Mouse (Mus musculus) cerebellum, adult 9-10 months (tissue): ENCODE data around the gene Usp36.
A peak's percentile ranks its signal among the peaks of the same experiment; 100 is the strongest.

ENCODE experiments used
- DNase-seq: peaks from one replicate; pipeline ENCODE4 v3.0.0; 2022

Usp36 gene

DNA sequence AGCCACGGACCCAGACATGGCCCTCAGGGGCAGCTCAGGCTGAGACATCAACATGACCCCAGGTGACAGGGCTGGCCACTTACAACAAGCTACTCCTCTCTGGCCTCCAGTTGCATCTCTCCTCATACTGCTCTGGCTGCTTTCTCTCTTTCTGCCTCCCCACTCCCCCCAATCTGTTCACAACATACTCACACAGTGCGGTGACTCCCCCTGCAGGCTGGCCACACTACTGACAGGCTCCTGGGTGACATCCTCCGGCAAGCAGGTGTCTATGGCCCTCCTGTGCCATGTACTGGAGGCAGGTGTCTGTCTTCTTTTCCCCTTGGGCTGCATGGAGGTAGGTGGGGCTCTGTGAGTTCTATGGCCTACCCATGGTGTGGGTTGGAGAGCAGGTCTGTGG is 7.9 kb upstream of the Usp36 start:
- DNase-seq: no peak

- no peak for DNase-seq
These were observed 5.0 kb upstream of the Usp36 start for GRCm38 (mm10) chr11:118295026-118295425.

GRCm38 (mm10) chr11:118292671-118293070 is 2.6 kb upstream of the Usp36 start:
- no peak for DNase-seq

DNA sequence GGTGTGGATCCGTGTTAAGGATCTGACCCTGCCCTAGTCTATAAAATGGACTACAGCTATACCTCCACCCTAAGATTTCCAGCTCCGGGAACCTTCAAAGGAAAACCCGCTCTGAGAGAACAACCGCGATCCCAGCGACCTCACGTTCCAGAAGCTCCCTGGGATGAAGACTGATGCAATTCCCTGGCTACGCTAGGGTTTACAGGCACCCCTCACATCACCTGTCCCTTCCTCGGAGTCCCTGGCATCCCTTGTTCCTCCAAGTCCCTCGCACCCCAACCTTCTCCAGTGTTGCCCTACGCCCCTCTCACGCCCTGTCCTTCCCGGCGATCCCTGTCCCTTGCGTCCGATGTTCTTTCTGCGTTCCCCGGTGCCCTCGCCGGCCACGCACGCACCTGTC is 482 bp downstream of the Usp36 start:
- no peak for DNase-seq

DNA sequence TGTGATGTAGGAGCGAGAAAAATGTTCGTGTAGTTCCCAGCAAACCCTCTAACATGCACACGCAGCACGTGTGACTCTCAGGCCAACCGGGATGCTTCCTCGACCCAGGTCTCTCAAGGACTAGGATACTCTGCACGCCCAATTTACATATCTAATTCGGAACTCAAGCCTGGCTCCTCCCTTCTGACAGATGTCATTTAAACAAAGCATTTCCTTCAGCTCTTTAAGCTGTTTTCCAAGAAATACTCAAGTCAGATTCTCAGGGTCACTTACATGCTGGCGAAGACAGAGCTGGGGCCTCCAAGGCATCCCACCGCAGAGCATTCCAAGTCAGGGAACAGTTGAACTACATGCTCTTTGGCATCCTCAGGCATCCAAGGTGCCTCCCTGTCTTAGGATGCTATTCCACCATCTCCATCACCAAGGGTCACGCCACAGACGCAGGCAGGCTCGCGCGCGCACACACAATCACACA is 970 bp downstream of the Usp36 start:
- peak; percentile 48 for DNase-seq

- DNase-seq: no peak
These were observed 2.5 kb downstream of the Usp36 start for GRCm38 (mm10) chr11:118287573-118287972.

DNA sequence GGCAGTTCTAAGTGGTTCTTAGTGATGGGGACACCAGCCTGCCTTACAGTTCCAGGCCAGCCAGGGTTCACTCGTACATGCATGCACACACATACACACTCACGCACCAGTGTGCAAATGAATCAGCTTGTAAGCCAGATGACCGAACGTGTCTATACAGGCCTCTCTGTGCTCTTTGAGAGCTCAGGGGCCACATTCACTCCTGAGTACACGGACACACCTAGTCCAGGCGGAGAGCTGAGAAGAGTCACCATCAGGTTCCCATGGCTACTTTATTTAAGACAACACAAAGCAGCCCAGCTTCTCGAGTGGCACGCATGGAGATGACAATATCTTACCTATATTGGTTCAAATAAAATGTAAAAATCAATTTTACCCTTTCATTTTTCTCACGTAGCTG is 3.6 kb downstream of the Usp36 start:
- no peak for DNase-seq

DNA sequence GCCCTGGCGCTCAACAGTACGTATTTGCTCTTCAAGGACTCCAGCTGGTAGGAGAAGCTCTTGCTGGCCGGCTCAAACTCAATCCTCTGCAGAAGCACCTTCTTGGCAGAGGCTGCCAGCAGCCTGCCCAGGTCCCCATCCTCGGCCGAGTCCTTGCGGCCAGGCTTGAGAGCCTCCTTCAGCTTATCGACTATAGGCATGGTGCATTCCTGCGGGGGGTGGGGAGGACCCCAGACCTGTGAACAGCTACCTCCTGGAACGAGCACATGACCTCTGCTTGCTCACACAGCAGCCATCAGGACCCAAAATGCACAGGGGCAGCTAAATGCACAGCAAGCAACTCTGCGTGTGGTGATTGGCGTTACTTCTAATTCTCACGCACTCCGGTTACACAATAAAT is 4.3 kb downstream of the Usp36 start:
- no peak for DNase-seq

DNA sequence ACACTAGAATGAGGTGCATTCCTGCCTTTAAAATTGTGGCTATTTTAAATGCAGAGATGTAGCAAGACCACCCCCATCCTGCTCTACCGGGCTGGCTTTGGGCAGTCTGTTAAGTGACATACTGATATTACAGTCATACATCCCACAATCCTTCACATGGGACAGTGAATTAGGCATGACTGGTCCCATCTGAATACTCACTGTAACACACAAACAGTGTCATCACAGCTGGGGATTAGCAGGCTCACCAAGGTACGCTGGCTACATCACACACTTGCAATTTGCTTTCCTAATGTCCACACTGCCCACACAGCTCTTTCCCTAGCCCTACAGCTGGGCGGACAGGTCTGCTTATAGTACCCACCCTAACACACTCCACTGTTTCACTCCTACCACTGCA is 9.8 kb downstream of the Usp36 start:
- no peak for DNase-seq

DNA sequence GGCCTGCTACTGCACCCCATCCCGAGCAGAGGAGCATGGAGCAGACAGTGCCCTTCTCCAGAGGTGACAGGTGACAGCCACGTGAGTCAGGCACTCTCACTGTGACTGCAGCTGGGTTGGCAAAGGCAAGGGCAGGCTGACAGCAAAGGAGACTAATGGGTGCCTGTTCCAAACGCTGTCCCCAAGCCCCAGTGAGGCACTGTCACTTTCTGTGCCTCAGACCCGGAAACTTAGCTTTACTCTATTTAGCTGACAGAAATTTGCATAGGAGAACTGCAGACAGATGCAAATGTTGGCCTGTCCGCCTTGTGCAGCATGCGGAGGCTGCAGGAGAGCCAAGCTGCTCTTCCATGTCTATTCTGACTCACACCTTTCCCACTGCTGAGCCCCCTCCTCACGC is 13.7 kb downstream of the Usp36 start:
- DNase-seq: no peak

DNA sequence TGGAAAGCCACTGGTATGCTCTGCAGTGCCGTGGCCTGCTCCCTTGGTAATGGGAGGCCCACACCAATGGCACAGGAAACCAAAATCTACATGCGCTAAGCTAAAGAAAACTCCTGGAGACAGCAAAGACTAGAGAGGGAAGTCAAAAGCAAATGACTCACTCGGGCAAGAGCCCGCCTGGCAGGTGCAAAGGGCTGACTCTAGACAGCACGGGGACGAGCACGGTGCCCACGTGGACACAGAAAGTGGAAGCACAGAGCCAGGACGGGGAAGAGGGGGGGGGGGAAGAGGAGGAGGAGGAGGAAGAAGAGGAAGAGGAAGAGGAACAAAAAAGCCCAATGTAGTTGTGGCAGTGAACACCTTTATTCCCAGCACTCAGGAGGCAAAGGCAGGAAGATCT is 15.0 kb downstream of the Usp36 start:
- no peak for DNase-seq

DNA sequence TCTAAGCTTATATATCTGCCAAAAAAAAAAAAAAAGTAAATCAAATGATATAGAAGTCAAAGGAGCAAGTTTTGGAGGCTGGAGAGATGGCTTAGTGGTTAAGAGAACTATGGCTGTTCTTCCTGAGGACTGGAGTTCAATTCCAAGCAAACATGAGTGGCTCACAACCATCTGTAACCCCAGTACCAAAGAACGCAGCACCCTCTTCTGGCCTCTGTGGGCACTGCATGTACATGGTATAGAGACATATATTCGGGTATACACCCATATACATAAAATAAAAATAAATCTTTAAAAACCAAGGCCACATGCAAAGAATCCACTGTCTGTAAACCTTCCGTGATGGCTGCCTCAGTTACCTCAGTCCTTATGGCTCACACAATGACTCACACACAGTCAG is 20.2 kb downstream of the Usp36 start:
- no peak for DNase-seq

DNA sequence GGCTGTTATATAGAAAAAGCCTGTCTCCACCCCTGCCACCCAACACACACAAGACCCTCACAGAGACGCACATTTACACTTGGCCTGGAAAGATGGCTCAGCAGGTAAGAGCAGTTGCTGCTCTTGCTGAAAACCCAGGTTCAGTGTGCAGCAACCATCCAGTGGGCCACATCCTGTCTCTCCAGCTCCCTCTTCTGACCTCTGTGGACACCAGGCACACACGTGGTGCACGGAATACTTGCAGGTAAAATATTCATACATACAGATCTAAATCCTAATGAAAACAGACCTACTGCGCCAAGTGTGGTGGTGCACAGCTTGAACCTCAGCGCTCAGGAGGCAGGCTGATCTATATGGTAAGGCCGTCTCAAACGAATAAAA is 23.4 kb downstream of the Usp36 start:
- DNase-seq: no peak

GRCm38 (mm10) chr11:118266044-118266665 is 23.9 kb downstream of the Usp36 start:
- DNase-seq: no peak

DNA sequence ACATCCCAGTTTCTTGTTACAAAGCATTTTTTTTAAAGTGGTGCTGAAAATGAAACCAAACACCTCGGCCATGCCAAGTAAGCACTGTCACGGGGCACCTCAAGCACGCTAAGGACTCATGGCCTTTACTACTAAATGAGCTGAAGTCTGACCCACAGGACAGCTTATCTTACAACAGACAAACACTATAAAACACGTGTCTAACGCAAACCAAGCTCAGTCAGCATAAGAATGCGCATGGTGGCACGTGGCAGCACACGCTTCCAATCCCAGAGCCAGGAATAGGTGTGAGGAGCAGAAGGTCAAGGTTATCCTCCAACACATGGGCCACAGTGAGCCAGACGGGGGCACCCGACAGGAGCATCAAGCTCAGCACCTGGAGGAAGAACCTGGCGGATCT is 24.4 kb downstream of the Usp36 start:
- DNase-seq: no peak

GRCm38 (mm10) chr11:118263146-118263545 is 26.9 kb downstream of the Usp36 start:
- DNase-seq: no peak

GRCm38 (mm10) chr11:118260081-118260480 is 30.0 kb downstream of the Usp36 start:
- DNase-seq: no peak

- DNase-seq: no peak
These were observed 30.5 kb downstream of the Usp36 start for GRCm38 (mm10) chr11:118259580-118259979.

GRCm38 (mm10) chr11:118256371-118256770 is 33.7 kb downstream of the Usp36 start:
- no peak for DNase-seq

- peak; percentile 96 for DNase-seq
These were observed 35.7 kb downstream of the Usp36 start for GRCm38 (mm10) chr11:118254159-118254951.

DNA sequence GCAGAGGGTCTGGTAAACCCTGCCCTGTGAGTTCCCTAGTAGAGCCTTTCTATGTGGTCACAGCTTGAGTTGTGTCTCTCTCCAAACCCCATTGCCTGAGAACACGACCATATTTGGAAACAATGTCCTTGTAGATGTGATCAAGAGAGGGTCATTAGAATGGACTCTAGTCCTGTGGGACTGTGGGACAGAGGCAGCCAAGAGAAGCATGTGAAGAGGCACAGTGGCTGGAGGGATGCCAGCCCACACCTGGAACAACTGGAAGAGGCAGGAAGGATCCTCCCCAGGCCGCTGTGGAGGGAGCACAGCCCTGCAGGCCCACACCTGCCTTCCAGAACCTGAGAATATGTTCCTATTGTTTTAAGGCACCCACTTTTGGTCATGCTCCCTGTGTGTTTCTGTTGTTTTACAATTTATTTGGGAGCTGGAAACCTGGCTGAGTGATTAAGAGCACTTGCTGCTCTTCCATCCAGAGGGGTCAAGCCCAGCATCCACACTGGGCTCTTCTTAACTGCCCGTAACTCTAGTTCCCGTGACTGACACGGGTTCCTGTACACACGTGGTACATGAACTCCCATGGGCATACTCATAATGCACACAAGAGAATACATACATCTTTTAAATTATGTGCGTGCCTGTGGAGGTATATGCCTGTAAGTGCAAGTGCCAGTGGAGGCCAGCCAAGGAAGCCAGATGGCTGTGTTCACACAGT is 36.4 kb downstream of the Usp36 start:
- DNase-seq: peak; percentile 63

DNA sequence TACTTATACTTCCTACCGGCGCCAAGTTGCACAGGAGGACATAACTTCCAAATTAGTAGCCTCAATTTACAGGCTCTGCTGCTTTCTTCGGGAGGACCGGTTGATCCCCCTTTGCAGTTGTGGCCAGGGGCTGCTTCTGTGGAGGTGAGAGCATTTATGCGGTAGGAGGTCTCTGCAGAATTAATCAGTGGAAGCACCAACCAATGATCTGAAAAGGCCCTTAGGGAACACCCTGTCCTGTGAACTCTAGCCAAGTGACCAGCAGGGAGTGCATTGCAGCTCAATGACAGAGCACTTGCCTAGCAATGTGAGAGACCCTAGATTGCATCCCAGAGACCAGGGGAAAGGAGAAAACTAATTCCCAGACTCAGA is 41.0 kb downstream of the Usp36 start:
- no peak for DNase-seq

DNA sequence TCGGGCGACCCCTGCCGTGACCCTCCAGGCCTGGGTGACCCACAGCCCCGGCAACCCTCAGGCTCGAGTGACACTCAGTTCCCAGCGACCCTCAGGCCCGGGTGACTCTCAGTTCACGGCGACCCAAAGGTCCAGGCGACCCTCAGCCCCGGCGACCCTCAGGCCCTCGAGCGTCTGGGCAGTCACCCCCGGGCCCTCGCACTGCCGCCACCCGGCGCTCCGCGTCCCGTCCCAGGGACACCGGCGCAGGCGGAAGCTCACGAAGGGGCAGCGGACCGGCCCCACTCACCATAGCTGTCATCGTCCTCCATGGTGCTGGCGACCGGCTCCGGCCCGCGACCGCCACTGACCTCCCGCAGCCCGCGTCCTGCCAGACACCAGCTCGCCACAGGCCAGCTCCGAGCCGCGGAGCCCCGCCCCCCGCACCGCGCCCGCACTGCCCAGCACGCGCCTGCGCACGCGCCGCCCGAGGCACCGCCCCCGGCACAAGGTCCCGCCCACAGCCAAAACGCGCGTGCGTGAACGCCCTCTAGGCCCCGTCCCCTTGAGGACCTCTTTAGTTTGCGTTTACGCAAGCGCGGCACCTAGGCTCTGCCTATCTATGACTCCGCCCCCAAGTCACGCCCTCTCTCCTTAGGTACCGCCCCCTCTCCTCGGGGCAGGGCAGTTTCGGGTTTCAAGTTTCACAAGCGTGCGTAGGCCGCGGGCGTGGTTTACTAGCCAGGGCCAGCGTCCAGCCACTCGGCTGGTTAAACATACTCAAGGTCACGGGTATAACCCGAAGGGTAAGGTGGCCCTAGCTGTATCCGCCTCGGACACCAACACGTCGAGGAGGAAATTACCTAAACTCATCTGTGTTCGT is 41.7 kb downstream of the Usp36 start, which contains the start of gene Cyth1:
Cyth1 (minus strand) TSS at position 443 of the 862 bp plus-strand sequence.
- peak; percentile 98 for DNase-seq
